Comparison of ENCODE assay signal across 9 mouse cellular contexts in the genomic region with DNA sequence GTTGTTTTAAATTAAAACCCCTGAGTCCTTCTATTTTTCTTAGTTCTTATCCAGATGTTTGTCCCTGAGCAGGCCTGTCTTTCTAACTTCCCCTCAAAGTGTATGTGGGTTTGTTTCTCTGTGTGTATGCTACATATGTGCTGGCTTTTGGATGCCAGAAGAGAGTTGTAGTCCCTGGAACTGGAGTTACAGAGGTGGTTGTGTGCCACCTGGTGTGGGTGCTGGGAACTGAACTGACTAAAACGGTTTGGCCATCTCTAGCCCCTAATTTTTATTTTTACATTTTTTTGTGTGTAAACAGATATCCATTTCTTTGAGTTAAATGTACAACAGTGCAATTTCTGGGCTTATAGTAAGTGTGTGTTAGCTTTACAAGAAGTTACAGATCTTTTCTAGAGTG. TPM values are rescaled to one million over a fixed set of nuclear protein-coding genes. Genes with fewer than 3 reads are reported as not detected.
DNase-seq lines count a peak whose midpoint lies in the region; ATAC-seq lines count a peak whose summit lies in the region.
"Had no signal": no experiment of that assay in that cellular context is flagged by ENCODE, and none has a peak within 500 bp of the region (broad histone marks: within the 10 kb centered on the region; RNA-seq: fewer than 3 reads in every experiment).

No protein-coding gene starts in this region.

- no peak overlapping the region for H3K4me2 ChIP-seq in heart, embryonic 11.5 days
- H3K4me2 ChIP-seq in hindbrain, embryonic 15.5 days: no peak overlapping the region
- no peak overlapping the region for H3K4me2 ChIP-seq in neural tube, embryonic 13.5 days
- H3K4me2 ChIP-seq: heart, embryonic 13.5 days had no signal

- H3K4me1 ChIP-seq in heart, embryonic 11.5 days (ENCODE audit: control insufficient read depth, insufficient read depth, low read length): peaks cover 3% of the 10 kb centered on the region
- H3K4me1 ChIP-seq in hindbrain, embryonic 15.5 days (replicated peaks): peaks cover 9% of the 10 kb centered on the region
- peaks cover 11% of the 10 kb centered on the region for H3K4me1 ChIP-seq in neural tube, embryonic 13.5 days (replicated peaks)

- ATAC-seq in heart, embryonic 11.5 days (replicated peaks; ENCODE audit: insufficient number of reproducible peaks, low FRiP score, low TSS enrichment): no peak
- no peak for ATAC-seq in hindbrain, embryonic 15.5 days (ENCODE audit: low FRiP score, low read depth)
- no peak for ATAC-seq in neural tube, embryonic 13.5 days (ENCODE audit: low read depth)

- H3K4me3 ChIP-seq in heart, embryonic 11.5 days (ENCODE audit: low read depth, low read length): no peak overlapping the region
- no peak overlapping the region for H3K4me3 ChIP-seq in hindbrain, embryonic 15.5 days
- H3K4me3 ChIP-seq in neural tube, embryonic 13.5 days: no peak overlapping the region
- H3K4me3 ChIP-seq: heart, embryonic 13.5 days had no signal

- H3K9ac ChIP-seq in heart, embryonic 11.5 days (ENCODE audit: low read depth, low read length): no peak overlapping the region
- H3K9ac ChIP-seq in hindbrain, embryonic 15.5 days: no peak overlapping the region
- no peak overlapping the region for H3K9ac ChIP-seq in neural tube, embryonic 13.5 days
- H3K9ac ChIP-seq: heart, embryonic 13.5 days had no signal

- H3K27me3 ChIP-seq in heart, embryonic 11.5 days (ENCODE audit: control insufficient read depth, insufficient read depth, low read length): no peaks in the 10 kb centered on the region
- H3K27me3 ChIP-seq in hindbrain, embryonic 15.5 days: no peaks in the 10 kb centered on the region
- peaks cover under 1% of the 10 kb centered on the region; the same call in 1 of the 2 replicates for H3K27me3 ChIP-seq in neural tube, embryonic 13.5 days

- 13% methylated on average over 1 of the region's 1 CpGs for WGBS in heart, embryonic 11.5 days (ENCODE audit: insufficient replicate concordance)
- WGBS in hindbrain, embryonic 15.5 days: 16% methylated on average over 1 of the region's 1 CpGs
- 4% methylated on average over 1 of the region's 1 CpGs for WGBS in neural tube, embryonic 13.5 days

- no peaks in the 10 kb centered on the region for H3K9me3 ChIP-seq in heart, embryonic 11.5 days (replicated peaks; ENCODE audit: control insufficient read depth, low read length)
- no peaks in the 10 kb centered on the region for H3K9me3 ChIP-seq in hindbrain, embryonic 15.5 days
- no peaks in the 10 kb centered on the region for H3K9me3 ChIP-seq in neural tube, embryonic 13.5 days
- H3K9me3 ChIP-seq: heart, embryonic 13.5 days had no signal

- DNase-seq in heart, adult 11 months: peak; percentile 66
- DNase-seq in urinary bladder, postnatal 14 days (ENCODE audit: low spot score): peak; percentile 24
- no peak for DNase-seq in urinary bladder, adult 2 months (ENCODE audit: low spot score)
- no peak for DNase-seq in right cerebral cortex, postnatal 25 days
- DNase-seq in thymus, postnatal 25 days: no peak

- H3K36me3 ChIP-seq in heart, embryonic 11.5 days (ENCODE audit: control insufficient read depth, insufficient read depth, low read length): peaks cover 1% of the 10 kb centered on the region; the same call in 1 of the 2 replicates
- no peaks in the 10 kb centered on the region for H3K36me3 ChIP-seq in hindbrain, embryonic 15.5 days
- peaks cover 3% of the 10 kb centered on the region for H3K36me3 ChIP-seq in neural tube, embryonic 13.5 days

- no peak overlapping the region for H3K27ac ChIP-seq in heart, embryonic 11.5 days (ENCODE audit: low read depth, low read length)
- peak overlapping the region; percentile 63; the same call in 1 of the 2 replicates for H3K27ac ChIP-seq in hindbrain, embryonic 15.5 days (replicated peaks)
- H3K27ac ChIP-seq in neural tube, embryonic 13.5 days (replicated peaks): peak overlapping the region; percentile 72; the same call in 1 of the 2 replicates
- H3K27ac ChIP-seq: heart, embryonic 13.5 days had no signal

RNA-seq across cellular contexts. Expression of gene Maged1, which starts 3.0 kb away (rescaled TPM):
- 516 and 576 TPM in 2 replicates for polyA plus RNA-seq in heart, embryonic 11.5 days (2014; fragmentation: Nextera tagmentation; extraction: Ambion mirVana)
- 240 and 245 TPM in 2 replicates for polyA plus RNA-seq in urinary bladder, adult 2 months (2012; rRNA removed)
- polyA plus RNA-seq in hindbrain, embryonic 15.5 days (2015; fragmentation: Nextera tagmentation; extraction: Ambion mirVana): 922 and 962 TPM in 2 replicates
- polyA plus RNA-seq in neural tube, embryonic 13.5 days (2015; fragmentation: Nextera tagmentation; extraction: Ambion mirVana): 1,010 and 1,048 TPM in 2 replicates

Comparison
In these comparisons a context has a peak if more than half of its experiments do, and no peak if none do; other contexts are left out.
1. DNase-seq: peak in heart, adult 11 months (single experiment) and urinary bladder, postnatal 14 days (single experiment); none in urinary bladder, adult 2 months (single experiment), right cerebral cortex, postnatal 25 days (single experiment) and thymus, postnatal 25 days (single experiment).